Mouse (Mus musculus): ENCODE data around the gene Rce1. TPM values are rescaled to one million over a fixed set of nuclear protein-coding genes. Genes with fewer than 3 reads are reported as not detected.

Rce1 gene
- total and polyA plus RNA-seq, 3 experiments = 7.1 to 35.7 (median 8.7) TPM

GRCm38 (mm10) chr19:4602459-4602858, 23.0 kb downstream of the Rce1 start:
- TF ChIP-seq POLR2A (IDR thresholded peaks at IDR 0.05; ENCODE audit: insufficient read depth, low read depth, low read length) = no peak
- no peak for TF ChIP-seq CTCF (IDR thresholded peaks at IDR 0.05)
- no peak for TF ChIP-seq EP300 (IDR thresholded peaks at IDR 0.05; ENCODE audit: insufficient read depth, low read depth, low read length)
- H3K9ac ChIP-seq (ENCODE audit: low read depth, low read length) = no peak overlapping the region
- no peaks in the 10 kb centered on the region for H3K36me3 ChIP-seq (ENCODE audit: control insufficient read depth, insufficient read depth, low read length)
- no peak overlapping the region for H3K4me3 ChIP-seq
- no peak overlapping the region for H3K27ac ChIP-seq
- intact Hi-C loops (cut with DNase I) = no loop called here
- no peak for DNase-seq
- no peaks in the 10 kb centered on the region for H3K79me2 ChIP-seq (replicated peaks; ENCODE audit: control insufficient read depth, insufficient read depth, low read length)
- no peaks in the 10 kb centered on the region for H3K4me1 ChIP-seq (ENCODE audit: control insufficient read depth, insufficient read depth, low read length)
- no peaks in the 10 kb centered on the region for H3K27me3 ChIP-seq (ENCODE audit: control insufficient read depth, insufficient read depth, low read length)
- WGBS = 82% methylated on average over 20 of the region's 20 CpGs

- TF ChIP-seq CTCF (IDR thresholded peaks at IDR 0.05) (no peak), EP300 (IDR thresholded peaks at IDR 0.05; ENCODE audit: insufficient read depth, low read depth, low read length) (no peak), POLR2A (IDR thresholded peaks at IDR 0.05; ENCODE audit: insufficient read depth, low read depth, low read length) (no peak)
- H3K27ac ChIP-seq = no peak overlapping the region
- no peak for DNase-seq
- H3K4me3 ChIP-seq = no peak overlapping the region
- H3K4me1 ChIP-seq (ENCODE audit: control insufficient read depth, insufficient read depth, low read length) = no peaks in the 10 kb centered on the region
- no peak overlapping the region for H3K9ac ChIP-seq (ENCODE audit: low read depth, low read length)
- H3K36me3 ChIP-seq (ENCODE audit: control insufficient read depth, insufficient read depth, low read length) = no peaks in the 10 kb centered on the region
- H3K27me3 ChIP-seq (ENCODE audit: control insufficient read depth, insufficient read depth, low read length) = no peaks in the 10 kb centered on the region
- 71% methylated on average over 2 of the region's 2 CpGs for WGBS
- no peaks in the 10 kb centered on the region for H3K79me2 ChIP-seq (replicated peaks; ENCODE audit: control insufficient read depth, insufficient read depth, low read length)
- intact Hi-C loops (cut with DNase I) = no loop called here
These were observed 29.4 kb downstream of the Rce1 start for GRCm38 (mm10) chr19:4596071-4596470.

GRCm38 (mm10) chr19:4593792-4594522, 31.5 kb downstream of the Rce1 start:
- no peak for TF ChIP-seq POLR2A (IDR thresholded peaks at IDR 0.05; ENCODE audit: insufficient read depth, low read depth, low read length)
- TF ChIP-seq CTCF (IDR thresholded peaks at IDR 0.05) = no peak
- no peak for TF ChIP-seq EP300 (IDR thresholded peaks at IDR 0.05; ENCODE audit: insufficient read depth, low read depth, low read length)
- H3K4me3 ChIP-seq = no peak overlapping the region
- no peak overlapping the region for H3K9ac ChIP-seq (ENCODE audit: low read depth, low read length)
- H3K4me1 ChIP-seq (ENCODE audit: control insufficient read depth, insufficient read depth, low read length) = no peaks in the 10 kb centered on the region
- DNase-seq = no peak
- no peak overlapping the region for H3K27ac ChIP-seq
- intact Hi-C loops (cut with DNase I) = no loop called here
- H3K27me3 ChIP-seq (ENCODE audit: control insufficient read depth, insufficient read depth, low read length) = no peaks in the 10 kb centered on the region
- WGBS = 57% methylated on average over 7 of the region's 7 CpGs
- no peaks in the 10 kb centered on the region for H3K79me2 ChIP-seq (replicated peaks; ENCODE audit: control insufficient read depth, insufficient read depth, low read length)
- no peaks in the 10 kb centered on the region for H3K36me3 ChIP-seq (ENCODE audit: control insufficient read depth, insufficient read depth, low read length)

GRCm38 (mm10) chr19:4590025-4590424, 35.4 kb downstream of the Rce1 start:
- Histone ChIP-seq H3K4me1 (ENCODE audit: control insufficient read depth, insufficient read depth, low read length) (no peaks in the 10 kb centered on the region), H3K27ac (no peak overlapping the region), H3K4me3 (no peak overlapping the region), H3K27me3 (ENCODE audit: control insufficient read depth, insufficient read depth, low read length) (no peaks in the 10 kb centered on the region), H3K79me2 (replicated peaks; ENCODE audit: control insufficient read depth, insufficient read depth, low read length) (no peaks in the 10 kb centered on the region), H3K36me3 (ENCODE audit: control insufficient read depth, insufficient read depth, low read length) (no peaks in the 10 kb centered on the region), H3K9ac (ENCODE audit: low read depth, low read length) (no peak overlapping the region)
- DNase-seq = no peak
- TF ChIP-seq CTCF (IDR thresholded peaks at IDR 0.05) = no peak
- no peak for TF ChIP-seq EP300 (IDR thresholded peaks at IDR 0.05; ENCODE audit: insufficient read depth, low read depth, low read length)
- TF ChIP-seq POLR2A (IDR thresholded peaks at IDR 0.05; ENCODE audit: insufficient read depth, low read depth, low read length) = no peak
- 81% methylated on average over 3 of the region's 3 CpGs for WGBS
- intact Hi-C loops (cut with DNase I) = no loop called here

GRCm38 (mm10) chr19:4589081-4589480, 36.4 kb downstream of the Rce1 start:
- WGBS = 71% methylated on average over 1 of the region's 1 CpGs
- no peak for TF ChIP-seq POLR2A (IDR thresholded peaks at IDR 0.05; ENCODE audit: insufficient read depth, low read depth, low read length)
- TF ChIP-seq CTCF (IDR thresholded peaks at IDR 0.05) = peak; percentile 57
- no peak for TF ChIP-seq EP300 (IDR thresholded peaks at IDR 0.05; ENCODE audit: insufficient read depth, low read depth, low read length)
- H3K4me1 ChIP-seq (ENCODE audit: control insufficient read depth, insufficient read depth, low read length) = no peaks in the 10 kb centered on the region
- H3K36me3 ChIP-seq (ENCODE audit: control insufficient read depth, insufficient read depth, low read length) = no peaks in the 10 kb centered on the region
- H3K4me3 ChIP-seq = no peak overlapping the region
- no peak overlapping the region for H3K27ac ChIP-seq
- intact Hi-C loops (cut with DNase I) = no loop called here
- H3K9ac ChIP-seq (ENCODE audit: low read depth, low read length) = no peak overlapping the region
- no peak for DNase-seq
- no peaks in the 10 kb centered on the region for H3K79me2 ChIP-seq (replicated peaks; ENCODE audit: control insufficient read depth, insufficient read depth, low read length)
- H3K27me3 ChIP-seq (ENCODE audit: control insufficient read depth, insufficient read depth, low read length) = no peaks in the 10 kb centered on the region

GRCm38 (mm10) chr19:4588430-4588829, 37.0 kb downstream of the Rce1 start:
- no peaks in the 10 kb centered on the region for H3K36me3 ChIP-seq (ENCODE audit: control insufficient read depth, insufficient read depth, low read length)
- no peak for DNase-seq
- no peak overlapping the region for H3K27ac ChIP-seq
- no peak overlapping the region for H3K4me3 ChIP-seq
- no peak for TF ChIP-seq EP300 (IDR thresholded peaks at IDR 0.05; ENCODE audit: insufficient read depth, low read depth, low read length)
- no peak for TF ChIP-seq CTCF (IDR thresholded peaks at IDR 0.05)
- no peak for TF ChIP-seq POLR2A (IDR thresholded peaks at IDR 0.05; ENCODE audit: insufficient read depth, low read depth, low read length)
- H3K4me1 ChIP-seq (ENCODE audit: control insufficient read depth, insufficient read depth, low read length) = no peaks in the 10 kb centered on the region
- H3K9ac ChIP-seq (ENCODE audit: low read depth, low read length) = no peak overlapping the region
- 63% methylated on average over 3 of the region's 3 CpGs for WGBS
- H3K79me2 ChIP-seq (replicated peaks; ENCODE audit: control insufficient read depth, insufficient read depth, low read length) = no peaks in the 10 kb centered on the region
- intact Hi-C loops (cut with DNase I) = no loop called here
- H3K27me3 ChIP-seq (ENCODE audit: control insufficient read depth, insufficient read depth, low read length) = no peaks in the 10 kb centered on the region
